Mouse (Mus musculus): ENCODE data around the gene Tspoap1. TPM values are rescaled to one million over a fixed set of nuclear protein-coding genes. Genes with fewer than 3 reads are reported as not detected.

Gene Tspoap1
- total RNA-seq, 2 experiments from 2014 or later, result 146 to 163 TPM

GRCm38 (mm10) chr11:87814831-87815230, 54.5 kb downstream of the Tspoap1 start:
- DNase-seq, result no peak

DNA sequence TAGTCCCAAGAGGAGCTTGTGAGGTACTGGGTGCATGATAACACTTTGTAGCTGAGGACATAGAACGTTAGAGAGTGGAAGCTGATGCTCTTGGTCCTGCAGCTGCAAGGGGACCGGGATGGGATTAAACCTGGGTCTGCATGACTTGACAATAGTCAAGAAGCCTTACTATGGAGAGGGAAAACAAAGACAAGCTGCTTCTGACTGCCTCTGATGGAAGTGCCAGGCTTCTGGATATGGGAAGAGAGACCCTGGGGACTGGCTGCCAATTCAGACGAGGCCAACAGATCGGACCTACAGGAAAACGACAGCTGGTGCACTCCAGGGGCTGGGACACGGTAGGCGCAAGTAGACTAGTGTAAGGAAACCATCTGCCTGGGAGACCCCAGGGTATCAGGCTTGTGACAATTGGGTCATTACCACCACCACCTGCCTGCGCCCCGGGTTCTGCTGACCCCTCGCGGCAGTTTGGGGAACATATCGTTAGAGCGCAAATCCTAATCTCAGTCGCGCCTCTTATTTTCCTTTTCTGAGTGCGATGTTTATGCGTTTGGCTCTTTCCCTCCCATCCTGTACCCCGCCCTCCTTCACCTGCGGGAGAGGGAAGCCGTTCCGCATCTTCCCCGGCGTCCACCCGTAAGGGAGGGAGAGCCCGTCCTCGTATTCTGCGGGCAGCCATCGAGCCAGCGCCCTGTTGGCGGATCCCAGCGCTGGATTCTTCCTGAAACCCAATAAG, 56.5 kb downstream of the Tspoap1 start:
- peak; percentile 40 to 54 for DNase-seq

GRCm38 (mm10) chr11:87817443-87817773, 57.1 kb downstream of the Tspoap1 start:
- no peak for DNase-seq

GRCm38 (mm10) chr11:87821502-87821901, 61.2 kb downstream of the Tspoap1 start:
- DNase-seq, result no peak

- no peak for DNase-seq
Observed at GRCm38 (mm10) chr11:87828239-87828900, 68.0 kb downstream of the Tspoap1 start, which contains the start of gene Lpo. Gene Lpo (minus strand): TSS chr11:87828289.

Small RNA genes within 50 kb of the gene (microRNA-seq; reads per million reads assigned to microRNA genes)
- gene Mir142 (0 reads per million in 2 experiments), gene Mir142b (0 reads per million in 2 experiments)

Other genes with a start within 250 kb of the Tspoap1 start
- not detected for gene Gm11492, start 193.9 kb upstream of the Tspoap1 start, total RNA-seq (2021)
- gene Sept4, start 191.6 kb upstream of the Tspoap1 start, total RNA-seq (2021), result 100 to 1,000 TPM; 158 to 178 TPM
- gene Mtmr4, start 168.4 kb upstream of the Tspoap1 start, total RNA-seq (2021), result 100 to 1,000 TPM in 1 of 2 experiments, 10 to 100 TPM in 1; 91.8 to 109 TPM
- gene Hsf5, start 143.4 kb upstream of the Tspoap1 start, total RNA-seq (2021), result under 1 TPM; 0.22 to 0.78 TPM
- gene Rnf43, start 97.8 kb upstream of the Tspoap1 start, total RNA-seq (2021), result 1 to 10 TPM; 2.0 to 2.6 TPM
- gene Supt4a, start 23.0 kb upstream of the Tspoap1 start, total RNA-seq (2021), result 10 to 100 TPM; 71.7 to 78.7 TPM
- under 1 TPM; 0.28 to 0.60 TPM for gene Mpo, start 33.0 kb downstream of the Tspoap1 start, total RNA-seq (2021)
- gene Lpo, start 67.7 kb downstream of the Tspoap1 start, total RNA-seq (2021), result under 1 TPM; 0.12 to 0.18 TPM
- gene Mks1, start 92.7 kb downstream of the Tspoap1 start, total RNA-seq (2021), result 1 to 10 TPM; 4.5 to 5.1 TPM
- not detected for gene Epx, start 115.0 kb downstream of the Tspoap1 start, total RNA-seq (2021)
- gene Olfr462, start 131.7 kb downstream of the Tspoap1 start, total RNA-seq (2021), result not detected
- not detected for gene Olfr463, start 136.8 kb downstream of the Tspoap1 start, total RNA-seq (2021)
- not detected for gene Olfr464, start 160.4 kb downstream of the Tspoap1 start, total RNA-seq (2021)
- gene Dynll2, start 227.0 kb downstream of the Tspoap1 start, total RNA-seq (2021), result 100 to 1,000 TPM; 446 to 473 TPM

Measured in layer of hippocampus, postnatal 36 days (tissue).